ENCODE assay signal across 11 mouse cellular contexts in the genomic region with DNA sequence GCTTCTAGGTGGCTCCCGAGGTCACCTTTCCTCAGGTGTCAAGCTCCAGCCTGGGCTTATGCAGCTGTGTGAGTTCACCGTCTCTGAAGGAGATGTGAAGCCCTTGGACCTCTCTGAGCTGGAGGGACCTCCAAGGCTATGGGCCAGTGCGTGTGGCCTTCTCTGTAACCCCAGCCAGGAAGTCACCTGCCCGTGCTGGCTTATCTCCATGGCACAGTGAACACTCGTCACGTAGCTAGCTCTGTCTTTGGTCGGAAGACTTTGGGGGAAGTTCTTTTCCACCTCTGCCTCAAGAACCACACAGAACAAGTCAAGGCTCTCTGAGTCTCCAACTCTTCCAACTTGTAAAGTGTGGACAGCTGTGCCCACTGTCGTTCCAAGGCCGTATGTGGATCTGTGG. TPM values are rescaled to one million over a fixed set of nuclear protein-coding genes. Genes with fewer than 3 reads are reported as not detected.
DNase-seq lines count a peak whose midpoint lies in the region; ATAC-seq lines count a peak whose summit lies in the region.
"Had no signal": no experiment of that assay in that cellular context is flagged by ENCODE, and none has a peak within 500 bp of the region (broad histone marks: within the 10 kb centered on the region; RNA-seq: fewer than 3 reads in every experiment).

No protein-coding gene starts in this region.

- DNase-seq in heart, postnatal 4 days = peak; percentile 24
- DNase-seq in heart, postnatal 36 days = no peak
- no peak for DNase-seq in right cerebral cortex, postnatal 10 days (ENCODE audit: low spot score in 2 of 2)
- no peak for DNase-seq in c-Kit-positive CD71-positive TER-119-positive erythroid progenitor cells, embryonic 14.5 days (ENCODE audit: low spot score)
- no peak for DNase-seq in adrenal gland, postnatal 4 days (ENCODE audit: low spot score in 2 of 2)
- DNase-seq: cerebellum, adult 11-12 months; liver, postnatal 0 days had no signal

- intact Hi-C loops in heart, postnatal 36 days (cut with DNase I) = no loop called here

- H3K4me1 ChIP-seq in embryonic facial prominence, embryonic 13.5 days = peaks cover 18% of the 10 kb centered on the region
- peaks cover 22% of the 10 kb centered on the region for H3K4me1 ChIP-seq in hindbrain, embryonic 15.5 days (replicated peaks)
- H3K4me1 ChIP-seq in neural tube, embryonic 13.5 days (replicated peaks) = peaks cover 39% of the 10 kb centered on the region

- peak overlapping the region; percentile 64; the same call in 1 of the 2 replicates for H3K9ac ChIP-seq in embryonic facial prominence, embryonic 13.5 days
- no peak overlapping the region for H3K9ac ChIP-seq in hindbrain, embryonic 15.5 days
- H3K9ac ChIP-seq in neural tube, embryonic 13.5 days = peak overlapping the region; percentile 60
- H3K9ac ChIP-seq: liver, postnatal 0 days had no signal

- H3K4me3 ChIP-seq in embryonic facial prominence, embryonic 13.5 days = no peak overlapping the region
- no peak overlapping the region for H3K4me3 ChIP-seq in hindbrain, embryonic 15.5 days
- H3K4me3 ChIP-seq in neural tube, embryonic 13.5 days = no peak overlapping the region

- ATAC-seq in embryonic facial prominence, embryonic 13.5 days (ENCODE audit: insufficient number of reproducible peaks, insufficient read depth, low FRiP score, low TSS enrichment, low read depth) = no peak
- no peak for ATAC-seq in hindbrain, embryonic 15.5 days (ENCODE audit: low FRiP score, low read depth)
- ATAC-seq in neural tube, embryonic 13.5 days (ENCODE audit: low read depth) = peak; percentile 25; the same call in 1 of the 2 replicates
- ATAC-seq: liver, postnatal 0 days had no signal

- peak overlapping the region; percentile 95 for H3K27ac ChIP-seq in embryonic facial prominence, embryonic 13.5 days
- peak overlapping the region; percentile 85 for H3K27ac ChIP-seq in hindbrain, embryonic 15.5 days (replicated peaks)
- peak overlapping the region; percentile 93 for H3K27ac ChIP-seq in neural tube, embryonic 13.5 days (replicated peaks)

- WGBS in embryonic facial prominence, embryonic 13.5 days = 77% methylated on average over 9 of the region's 9 CpGs
- WGBS in hindbrain, embryonic 15.5 days = 80% methylated on average over 9 of the region's 9 CpGs
- WGBS in neural tube, embryonic 13.5 days = 82% methylated on average over 9 of the region's 9 CpGs

- no peaks in the 10 kb centered on the region for H3K9me3 ChIP-seq in embryonic facial prominence, embryonic 13.5 days
- no peaks in the 10 kb centered on the region for H3K9me3 ChIP-seq in hindbrain, embryonic 15.5 days
- no peaks in the 10 kb centered on the region for H3K9me3 ChIP-seq in neural tube, embryonic 13.5 days

- no peak overlapping the region for H3K4me2 ChIP-seq in embryonic facial prominence, embryonic 13.5 days
- H3K4me2 ChIP-seq in hindbrain, embryonic 15.5 days = no peak overlapping the region
- 0 out of 2 replicates have a peak overlapping the region, but pooled peaks have one; percentile 40 for H3K4me2 ChIP-seq in neural tube, embryonic 13.5 days

- H3K36me3 ChIP-seq in embryonic facial prominence, embryonic 13.5 days = no peaks in the 10 kb centered on the region
- H3K36me3 ChIP-seq in hindbrain, embryonic 15.5 days = no peaks in the 10 kb centered on the region
- H3K36me3 ChIP-seq in neural tube, embryonic 13.5 days = no peaks in the 10 kb centered on the region

- no peaks in the 10 kb centered on the region; the same call in 1 of the 2 replicates for H3K27me3 ChIP-seq in embryonic facial prominence, embryonic 13.5 days
- H3K27me3 ChIP-seq in hindbrain, embryonic 15.5 days = no peaks in the 10 kb centered on the region
- H3K27me3 ChIP-seq in neural tube, embryonic 13.5 days = no peaks in the 10 kb centered on the region

RNA-seq across cellular contexts. Expression of gene Sox10, which starts 29.0 kb away (rescaled TPM):
- under 1 TPM; 0.55 to 0.90 TPM for total RNA-seq in heart, postnatal 4 days (2021)
- total RNA-seq in heart, postnatal 36 days (2021) = 1 to 10 TPM; 1.4 to 1.6 TPM
- polyA plus RNA-seq in embryonic facial prominence, embryonic 13.5 days (2015; fragmentation: Nextera tagmentation; extraction: Ambion mirVana) = 8.0 and 11.6 TPM in 2 replicates
- 8.2 and 8.9 TPM in 2 replicates for polyA plus RNA-seq in hindbrain, embryonic 15.5 days (2015; fragmentation: Nextera tagmentation; extraction: Ambion mirVana)
- 20.4 and 23.5 TPM in 2 replicates for polyA plus RNA-seq in neural tube, embryonic 13.5 days (2015; fragmentation: Nextera tagmentation; extraction: Ambion mirVana)
- total RNA-seq in adrenal gland, postnatal 4 days (2021) = 10 to 100 TPM in 1 of 2 experiments, 1 to 10 TPM in 1; 9.5 to 12.3 TPM
- total RNA-seq: neutrophil, adult 5-6 weeks had no signal

RNA-seq across cellular contexts. Expression of gene Pick1, which starts 34.9 kb away (rescaled TPM):
- total RNA-seq in heart, postnatal 4 days (2021) = 10 to 100 TPM; 24.5 to 26.0 TPM
- total RNA-seq in heart, postnatal 36 days (2021) = 10 to 100 TPM; 22.4 to 24.1 TPM
- polyA plus RNA-seq in embryonic facial prominence, embryonic 13.5 days (2015; fragmentation: Nextera tagmentation; extraction: Ambion mirVana) = 53.3 and 56.6 TPM in 2 replicates
- 88.6 and 93.2 TPM in 2 replicates for polyA plus RNA-seq in hindbrain, embryonic 15.5 days (2015; fragmentation: Nextera tagmentation; extraction: Ambion mirVana)
- 75.0 and 88.0 TPM in 2 replicates for polyA plus RNA-seq in neural tube, embryonic 13.5 days (2015; fragmentation: Nextera tagmentation; extraction: Ambion mirVana)
- total RNA-seq in adrenal gland, postnatal 4 days (2021) = 10 to 100 TPM; 32.1 to 33.2 TPM

RNA-seq across cellular contexts. Expression of gene Gm49486, which starts 35.1 kb away (rescaled TPM):
- total RNA-seq in heart, postnatal 4 days (2021) = under 1 TPM; 0.52 to 0.74 TPM
- total RNA-seq in heart, postnatal 36 days (2021) = under 1 TPM; 0.89 to 0.95 TPM
- 1.6 TPM in 2 replicates for polyA plus RNA-seq in embryonic facial prominence, embryonic 13.5 days (2015; fragmentation: Nextera tagmentation; extraction: Ambion mirVana)
- 1.0 and 1.4 TPM in 2 replicates for polyA plus RNA-seq in hindbrain, embryonic 15.5 days (2015; fragmentation: Nextera tagmentation; extraction: Ambion mirVana)
- polyA plus RNA-seq in neural tube, embryonic 13.5 days (2015; fragmentation: Nextera tagmentation; extraction: Ambion mirVana) = 1.7 and 2.0 TPM in 2 replicates
- under 1 TPM; 0.17 to 0.70 TPM for total RNA-seq in adrenal gland, postnatal 4 days (2021)

RNA-seq across cellular contexts. Expression of gene 1700088E04Rik, which starts 53.0 kb away (rescaled TPM):
- total RNA-seq in heart, postnatal 4 days (2021) = 1 to 10 TPM; 1.2 to 2.1 TPM
- 1 to 10 TPM; 1.3 to 2.8 TPM for total RNA-seq in heart, postnatal 36 days (2021)
- 9.7 and 10.2 TPM in 2 replicates for polyA plus RNA-seq in embryonic facial prominence, embryonic 13.5 days (2015; fragmentation: Nextera tagmentation; extraction: Ambion mirVana)
- polyA plus RNA-seq in hindbrain, embryonic 15.5 days (2015; fragmentation: Nextera tagmentation; extraction: Ambion mirVana) = 17.2 and 22.0 TPM in 2 replicates
- 12.4 and 13.1 TPM in 2 replicates for polyA plus RNA-seq in neural tube, embryonic 13.5 days (2015; fragmentation: Nextera tagmentation; extraction: Ambion mirVana)
- 1 to 10 TPM; 8.0 to 9.0 TPM for total RNA-seq in adrenal gland, postnatal 4 days (2021)

RNA-seq across cellular contexts. Expression of gene Polr2f, which starts 53.2 kb away (rescaled TPM):
- 100 to 1,000 TPM; 126 to 139 TPM for total RNA-seq in heart, postnatal 4 days (2021)
- 100 to 1,000 TPM; 132 to 146 TPM for total RNA-seq in heart, postnatal 36 days (2021)
- polyA plus RNA-seq in embryonic facial prominence, embryonic 13.5 days (2015; fragmentation: Nextera tagmentation; extraction: Ambion mirVana) = 348 and 353 TPM in 2 replicates
- polyA plus RNA-seq in hindbrain, embryonic 15.5 days (2015; fragmentation: Nextera tagmentation; extraction: Ambion mirVana) = 253 and 258 TPM in 2 replicates
- polyA plus RNA-seq in neural tube, embryonic 13.5 days (2015; fragmentation: Nextera tagmentation; extraction: Ambion mirVana) = 259 and 278 TPM in 2 replicates
- 100 to 1,000 TPM; 134 to 142 TPM for total RNA-seq in adrenal gland, postnatal 4 days (2021)

Comparison
In these comparisons a context has a peak if more than half of its experiments do, and no peak if none do; other contexts are left out.
1. RNA of gene Sox10, which starts 29.0 kb away (total RNA-seq): 9.5 to 12.3 TPM in adrenal gland, postnatal 4 days; 1.4 to 1.6 TPM in heart, postnatal 36 days and 0.55 to 0.90 TPM in heart, postnatal 4 days; every median in the first group is over 4 times any median in the second.
2. Peak in every context shown above with its lines, with median percentiles within 50 percentile points of each other: H3K27ac ChIP-seq.